Mouse (Mus musculus) lung, embryonic 16.5 days (tissue): ENCODE results near the gene Thsd4. TPM values are rescaled to one million over a fixed set of nuclear protein-coding genes. Genes with fewer than 3 reads are reported as not detected.
A peak's percentile ranks its signal among the peaks of the same experiment; 100 is the strongest.
"Not testable (repeated sequence)": the region's sequence is repeated elsewhere in the genome, so short reads cannot be mapped to it uniquely, and the experiment has no call there.

Source experiments
- ATAC-seq: fragments of 200-750 bp; cut with Nextera tagmentation; 2 replicates; pipeline ENCODE4 v1.8.0; 2017; ENCODE audit warnings: low read depth, mild to moderate bottlenecking, moderate library complexity
- H3K27ac ChIP-seq: fragments of 300-500 bp; sonication (generic); 2 replicates; pipeline ENCODE4 v1.5.1; 2014; ENCODE audit warnings: mild to moderate bottlenecking, control low read depth, low read length
- H3K27me3 ChIP-seq: fragments of 300-500 bp; sonication (generic); 2 replicates; pipeline ENCODE4 v1.6.1; 2014; ENCODE audit warnings: low read depth, low read length, mixed read lengths; ENCODE audit not compliant: control insufficient read depth, insufficient read depth
- H3K36me3 ChIP-seq: fragments of 300-500 bp; sonication (generic); 2 replicates; pipeline ENCODE4 v1.6.1; 2014; ENCODE audit warnings: low read length; ENCODE audit not compliant: control insufficient read depth, insufficient read depth
- H3K4me1 ChIP-seq: fragments of 300-500 bp; sonication (generic); replicated peaks from 2 replicates; pipeline ENCODE4 v1.6.1; 2014; ENCODE audit warnings: low read length, mixed read lengths; ENCODE audit not compliant: control insufficient read depth, insufficient read depth
- H3K4me2 ChIP-seq: fragments of 300-500 bp; sonication (generic); 2 replicates; pipeline ENCODE4 v1.6.1; 2014; ENCODE audit warnings: low read depth, low read length, control low read depth
- H3K4me3 ChIP-seq: fragments of 300-500 bp; sonication (generic); 2 replicates; pipeline ENCODE4 v1.5.1; 2014; ENCODE audit warnings: mild to moderate bottlenecking, low read length, control low read depth
- H3K9ac ChIP-seq: fragments of 300-500 bp; sonication (generic); 2 replicates; pipeline ENCODE4 v1.6.1; 2014; ENCODE audit warnings: low read length, control low read depth
- H3K9me3 ChIP-seq: fragments of 300-500 bp; sonication (generic); 2 replicates; pipeline ENCODE4 v1.6.1; 2016; ENCODE audit warnings: low read length; ENCODE audit not compliant: control insufficient read depth
- WGBS: fragments of 180-500 bp; shearing (Covaris S2); extraction: QIAGEN DNeasy Blood & Tissue Kit; methylation state at CpG from one replicate; pipeline ENCODE4 v1.1.7; 2014; 5-methylcytosine and 5-hydroxymethylcytosine counted together
- polyA plus RNA-seq: library from polyadenylated mRNA; unstranded; fragments of >200 nt; fragmentation: Nextera tagmentation; extraction: Ambion mirVana; gene quantifications from 2 replicates; pipeline ENCODE4 v1.2.1, GENCODE M21; 2015

Thsd4 gene
- polyA plus RNA-seq, 1 experiment from 2014 or later, result 6.4 TPM

DNA sequence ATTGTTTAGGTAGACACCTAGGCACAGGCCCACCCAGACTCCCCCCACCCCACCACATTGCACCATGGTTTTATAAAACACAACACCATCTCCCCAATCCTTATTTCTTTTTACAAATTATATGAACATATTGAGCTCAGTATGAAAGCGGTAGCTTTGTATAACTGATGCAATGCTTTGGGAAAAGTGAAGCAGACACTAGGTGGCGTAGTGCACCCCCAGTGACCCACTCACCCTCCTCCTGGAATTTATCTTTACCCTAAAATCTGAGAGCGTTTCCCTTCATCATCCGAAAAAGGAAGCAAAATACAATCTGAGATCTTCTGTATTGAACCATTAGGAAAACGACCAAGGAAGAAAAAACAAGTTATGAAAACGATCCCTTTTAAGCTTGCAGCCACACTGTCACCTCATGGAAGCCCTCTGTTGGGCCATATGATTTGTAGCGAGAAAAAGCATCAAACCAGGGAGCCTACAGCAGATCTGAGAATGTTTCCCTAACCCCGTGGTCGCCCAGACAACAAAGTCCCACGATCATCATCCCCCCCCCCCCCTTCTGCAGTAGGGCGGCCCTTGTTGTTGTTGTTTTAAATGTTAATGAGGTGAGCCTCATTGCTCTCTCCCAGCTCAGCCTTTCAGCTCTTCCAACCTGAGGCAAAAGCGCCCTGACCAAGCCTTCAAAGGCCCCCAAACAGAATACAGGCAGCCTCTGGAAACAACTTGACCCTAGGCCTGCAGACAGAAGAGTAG lies 246.3 kb downstream of the Thsd4 start:
- no peak for ATAC-seq
- H3K27ac ChIP-seq, result no peak overlapping the region
- H3K9ac ChIP-seq, result no peak overlapping the region
- H3K36me3 ChIP-seq, result no peaks in the 10 kb centered on the region
- no peak overlapping the region for H3K4me2 ChIP-seq
- no peaks in the 10 kb centered on the region for H3K9me3 ChIP-seq
- no peaks in the 10 kb centered on the region for H3K4me1 ChIP-seq
- H3K27me3 ChIP-seq, result no peaks in the 10 kb centered on the region
- 32% methylated on average over 12 of the region's 12 CpGs for WGBS
- no peak overlapping the region for H3K4me3 ChIP-seq

DNA sequence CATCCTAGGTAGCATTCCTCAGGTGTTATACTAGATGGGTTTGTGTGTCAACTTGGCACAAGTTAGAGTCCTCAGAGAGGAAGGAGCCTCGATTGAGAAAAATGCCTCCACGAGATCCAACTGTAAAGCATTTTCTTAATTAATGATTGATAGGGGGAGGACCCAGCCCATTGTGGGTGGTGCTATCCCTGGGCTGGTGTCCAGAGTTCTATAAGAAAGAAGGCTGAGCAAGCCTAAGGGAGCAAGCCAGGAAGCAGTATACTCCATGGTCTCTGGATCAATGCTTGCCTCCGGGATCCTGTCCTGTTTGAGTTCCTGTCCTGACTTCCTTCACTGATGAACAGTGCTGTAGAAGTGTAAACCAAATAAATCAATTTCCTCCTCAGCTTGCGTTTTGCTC lies 247.3 kb downstream of the Thsd4 start:
- no peaks in the 10 kb centered on the region for H3K27me3 ChIP-seq
- H3K27ac ChIP-seq, result no peak overlapping the region
- no peak overlapping the region for H3K4me3 ChIP-seq
- no peaks in the 10 kb centered on the region for H3K36me3 ChIP-seq
- H3K9ac ChIP-seq, result no peak overlapping the region
- no peak for ATAC-seq
- no peaks in the 10 kb centered on the region for H3K4me1 ChIP-seq
- WGBS, result 41% methylated on average over 4 of the region's 4 CpGs
- H3K4me2 ChIP-seq, result no peak overlapping the region
- H3K9me3 ChIP-seq, result no peaks in the 10 kb centered on the region

DNA sequence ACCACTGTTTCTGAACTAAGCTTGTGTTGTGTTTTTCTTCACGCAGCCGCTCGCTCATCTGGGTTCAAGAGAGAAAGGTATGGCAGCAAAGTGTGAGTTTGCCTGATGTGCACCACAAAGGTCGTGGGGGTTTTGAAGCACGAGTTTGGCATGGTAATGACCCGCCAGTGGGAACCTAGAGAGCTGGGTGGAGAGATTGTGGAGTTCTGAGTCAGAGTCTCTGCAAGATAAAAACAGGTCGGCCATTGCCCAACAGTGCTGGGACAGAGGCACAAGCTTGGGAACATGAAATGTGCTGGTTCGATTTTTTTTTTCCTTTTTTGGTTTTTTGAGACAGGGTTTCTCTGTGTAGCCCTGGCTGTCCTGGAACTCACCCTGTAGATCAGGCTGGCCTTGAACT lies 249.5 kb downstream of the Thsd4 start:
- not testable (repeated sequence) for H3K9me3 ChIP-seq, H3K27me3 ChIP-seq, ATAC-seq, H3K27ac ChIP-seq, H3K9ac ChIP-seq, H3K4me2 ChIP-seq, H3K4me1 ChIP-seq, H3K36me3 ChIP-seq, H3K4me3 ChIP-seq
- WGBS, result 84% methylated on average over 8 of the region's 8 CpGs

DNA sequence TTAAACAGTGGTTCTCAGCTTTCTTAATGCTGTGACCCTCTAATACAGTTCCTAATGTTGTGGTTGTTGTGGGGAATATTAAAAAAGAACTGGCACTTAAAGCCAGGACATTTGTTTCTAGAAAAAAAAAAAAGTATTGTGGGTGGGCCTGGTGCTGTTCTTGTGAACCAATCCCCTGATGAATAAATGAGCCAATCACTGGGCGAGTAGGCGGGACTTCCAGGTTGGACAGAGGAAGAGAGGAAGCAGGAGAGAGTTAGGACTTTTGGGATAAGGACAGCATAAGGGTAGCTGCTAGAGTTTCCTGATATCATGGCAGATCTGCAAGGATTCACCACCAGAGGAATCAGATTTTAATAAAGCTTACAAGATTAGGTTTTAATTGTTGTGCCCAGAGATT lies 249.9 kb downstream of the Thsd4 start:
- no peaks in the 10 kb centered on the region for H3K27me3 ChIP-seq
- ATAC-seq, result no peak
- 83% methylated on average over 2 of the region's 2 CpGs for WGBS

DNA sequence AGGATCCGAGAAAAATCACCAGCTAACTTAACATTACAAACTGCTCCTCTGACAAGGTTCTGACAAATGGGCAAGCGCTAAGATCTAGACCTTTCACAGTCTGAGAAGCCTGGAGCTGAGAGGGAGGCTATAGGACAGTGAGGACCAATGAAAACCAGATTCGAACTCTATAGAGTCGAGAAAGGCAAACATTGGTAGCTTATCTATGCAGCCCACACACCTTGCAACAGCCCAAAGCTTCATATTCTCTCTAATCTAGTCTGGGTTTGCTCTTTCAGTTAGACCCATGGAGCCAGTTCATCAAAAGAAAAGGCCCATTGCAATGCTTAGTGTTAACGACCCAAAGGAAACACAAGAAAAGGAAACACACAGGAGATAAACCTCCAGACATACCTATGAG lies 252.0 kb downstream of the Thsd4 start:
- ATAC-seq, result no peak
- Histone ChIP-seq H3K4me1 (peaks cover 5% of the 10 kb centered on the region), H3K27ac (no peak overlapping the region), H3K4me2 (no peak overlapping the region), H3K36me3 (no peaks in the 10 kb centered on the region), H3K9ac (no peak overlapping the region), H3K4me3 (no peak overlapping the region), H3K9me3 (no peaks in the 10 kb centered on the region), H3K27me3 (no peaks in the 10 kb centered on the region)
- 66% methylated on average over 5 of the region's 5 CpGs for WGBS

More for the DNA sequence above, 249.9 kb downstream of the Thsd4 start:
- Histone ChIP-seq H3K4me2 (no peak overlapping the region), H3K4me3 (no peak overlapping the region), H3K27ac (no peak overlapping the region), H3K9ac (no peak overlapping the region), H3K9me3 (no peaks in the 10 kb centered on the region), H3K36me3 (no peaks in the 10 kb centered on the region), H3K4me1 (no peaks in the 10 kb centered on the region)

DNA sequence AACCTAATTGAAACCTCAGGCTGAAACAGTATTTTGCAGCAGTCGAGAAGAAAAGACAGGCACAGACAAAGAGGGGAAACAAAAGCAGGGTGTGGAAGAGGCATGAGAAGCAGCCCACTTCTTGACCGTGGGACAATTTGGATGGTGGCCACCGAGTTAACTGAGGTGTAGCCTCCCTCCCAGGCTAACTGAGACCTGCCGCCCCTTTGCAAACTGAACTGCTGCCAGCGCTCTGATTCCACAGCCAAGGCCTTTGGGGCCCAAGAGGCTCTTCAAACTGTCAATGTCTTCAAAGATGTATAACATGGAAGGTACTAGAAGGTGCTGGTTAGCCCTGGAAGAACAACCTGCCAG lies 254.6 kb downstream of the Thsd4 start:
- WGBS, result 65% methylated on average over 5 of the region's 5 CpGs

DNA sequence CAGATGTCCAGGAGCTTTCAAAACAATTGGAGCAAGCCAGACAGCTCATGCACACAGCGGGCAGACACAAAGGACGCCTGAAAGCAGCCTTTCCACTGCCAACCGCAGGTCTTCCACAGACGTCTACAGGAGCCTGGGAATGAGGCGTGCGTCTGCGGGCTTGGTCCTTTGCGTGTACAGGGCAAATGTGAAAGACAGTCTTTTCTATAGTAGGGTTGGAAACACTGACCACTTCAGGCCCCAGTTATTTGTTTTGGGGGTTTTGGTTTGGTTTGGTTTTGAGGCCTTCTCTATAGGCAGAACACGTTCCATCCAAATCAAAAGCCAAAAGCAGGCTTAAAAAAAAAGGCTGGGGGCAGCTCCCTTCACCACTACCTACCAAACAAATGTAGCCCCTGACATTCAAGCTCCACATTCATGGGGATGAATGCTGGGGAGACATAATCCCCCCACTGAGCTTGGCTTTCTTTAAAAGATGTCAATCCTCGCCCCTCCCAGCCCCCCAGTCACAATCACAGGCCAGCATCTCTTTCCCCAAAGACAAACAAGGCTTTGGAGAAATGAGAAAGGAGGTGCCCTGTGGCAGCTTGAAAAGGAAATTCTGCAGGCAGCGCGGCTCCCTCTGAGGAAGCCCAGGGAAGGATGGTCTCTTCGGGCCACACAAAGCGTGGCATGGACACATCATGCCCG lies 255.1 kb downstream of the Thsd4 start:
- no peaks in the 10 kb centered on the region for H3K27me3 ChIP-seq
- no peak for ATAC-seq
- no peak overlapping the region for H3K4me2 ChIP-seq
- H3K36me3 ChIP-seq, result no peaks in the 10 kb centered on the region
- H3K9me3 ChIP-seq, result no peaks in the 10 kb centered on the region
- no peak overlapping the region for H3K27ac ChIP-seq
- WGBS, result 76% methylated on average over 15 of the region's 15 CpGs
- H3K4me3 ChIP-seq, result no peak overlapping the region
- no peak overlapping the region for H3K9ac ChIP-seq
- peaks cover 10% of the 10 kb centered on the region for H3K4me1 ChIP-seq

More for the DNA sequence above, 254.6 kb downstream of the Thsd4 start:
- Histone ChIP-seq H3K9ac (no peak overlapping the region), H3K4me3 (no peak overlapping the region), H3K4me1 (peaks cover 10% of the 10 kb centered on the region), H3K9me3 (no peaks in the 10 kb centered on the region), H3K27me3 (no peaks in the 10 kb centered on the region), H3K27ac (no peak overlapping the region), H3K4me2 (no peak overlapping the region), H3K36me3 (no peaks in the 10 kb centered on the region)
- no peak for ATAC-seq

DNA sequence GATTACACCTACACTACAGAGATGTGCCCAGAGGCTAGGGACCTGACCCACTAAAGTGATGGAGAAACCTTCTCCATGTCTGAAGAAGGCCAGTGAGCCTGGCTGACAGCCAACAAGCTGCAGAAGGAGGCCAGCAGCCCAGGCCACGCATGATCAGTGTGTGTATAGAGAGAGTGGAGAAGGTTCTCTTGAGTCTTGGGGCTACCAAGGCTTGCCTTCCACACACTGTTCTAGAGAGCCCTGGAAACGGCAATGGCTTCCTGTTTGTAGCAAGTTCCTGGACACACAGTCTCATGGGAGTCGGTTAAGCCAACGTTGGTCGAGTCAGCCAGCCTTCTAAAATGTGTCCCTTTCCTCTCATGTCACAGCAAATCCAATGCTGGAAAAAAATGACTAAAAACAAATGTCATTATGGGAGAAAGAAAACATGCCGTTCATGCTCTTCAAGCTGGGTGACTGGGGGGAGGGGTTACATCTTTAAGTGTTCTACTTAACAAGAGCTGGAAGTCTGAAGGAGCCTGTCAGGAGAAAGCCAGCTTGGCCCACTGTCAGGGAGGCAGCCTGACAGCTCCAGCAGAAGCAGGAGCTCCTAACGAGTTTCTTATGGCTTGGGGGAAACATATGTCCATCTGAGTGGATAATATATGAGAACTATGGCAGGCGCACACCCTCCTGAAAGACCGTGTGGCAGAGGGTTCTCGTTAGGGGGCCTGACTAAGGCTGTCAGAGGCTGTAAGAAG lies 257.1 kb downstream of the Thsd4 start:
- Histone ChIP-seq H3K36me3 (no peaks in the 10 kb centered on the region), H3K9ac (no peak overlapping the region), H3K4me3 (no peak overlapping the region), H3K4me2 (no peak overlapping the region), H3K27ac (peak overlapping the region; percentile 39), H3K4me1 (peaks cover 10% of the 10 kb centered on the region), H3K27me3 (no peaks in the 10 kb centered on the region), H3K9me3 (no peaks in the 10 kb centered on the region)
- 27% methylated on average over 10 of the region's 10 CpGs for WGBS
- peak; percentile 80 for ATAC-seq

DNA sequence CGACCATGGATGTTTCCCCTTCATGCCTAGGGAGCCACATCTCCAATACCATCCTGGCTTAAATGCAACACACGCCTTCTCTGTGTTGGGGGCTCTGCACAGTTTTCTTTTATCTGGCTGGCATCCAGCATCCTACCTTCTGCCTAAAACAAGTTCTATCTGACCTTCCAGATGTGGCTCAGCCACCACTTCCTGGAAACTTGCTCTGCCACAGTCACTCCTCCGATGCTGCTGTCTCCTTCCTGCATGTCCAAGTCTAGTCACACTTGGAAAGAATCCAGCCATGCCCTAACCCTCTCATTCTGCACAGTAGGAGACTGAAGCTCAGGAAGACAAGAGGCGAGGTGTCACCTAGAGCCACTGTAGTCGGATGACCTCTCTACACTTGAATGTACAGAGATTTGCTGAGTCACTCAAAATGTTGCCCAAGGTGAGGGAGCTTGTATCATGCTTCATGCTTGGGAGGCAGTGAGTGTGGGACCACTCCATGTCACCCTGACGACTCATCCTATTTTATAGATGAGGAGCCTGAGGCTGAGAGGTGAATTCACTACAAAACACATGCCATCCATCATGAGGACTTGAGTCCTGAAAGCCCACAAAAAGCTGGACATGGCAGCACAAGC lies 259.2 kb downstream of the Thsd4 start:
- WGBS, result 62% methylated on average over 6 of the region's 6 CpGs
- no peaks in the 10 kb centered on the region for H3K36me3 ChIP-seq
- ATAC-seq, result no peak

More for the DNA sequence above, 259.2 kb downstream of the Thsd4 start:
- Histone ChIP-seq H3K9ac (no peak overlapping the region), H3K4me1 (peaks cover 10% of the 10 kb centered on the region), H3K4me2 (no peak overlapping the region), H3K27me3 (no peaks in the 10 kb centered on the region), H3K4me3 (no peak overlapping the region), H3K27ac (no peak overlapping the region), H3K9me3 (no peaks in the 10 kb centered on the region)
